Mouse (Mus musculus) megakaryocyte, embryonic 14.5 days (primary cell): ENCODE measurements at regions not wholly inside any gene's neighbourhood (a gene's known extent, or its start where the extent isn't known, plus 50 kb on each side); places are given as distances from the start of the nearest gene placed in this dataset.

Source experiments
- FLI1 ChIP-seq: IDR thresholded peaks from 2 replicates; pipeline ENCODE4 v1.6.1; 2012; ENCODE audit warnings: low read length, inconsistent platforms, mixed read lengths
- GATA1 ChIP-seq: IDR thresholded peaks from 3 replicates; pipeline ENCODE4 v1.6.1; 2012; ENCODE audit warnings: mixed read lengths, low read length, inconsistent platforms, borderline replicate concordance

GRCm38 (mm10) chr1:119125561-119125960 lies 72.1 kb upstream of the Gli2 start:
- TF ChIP-seq GATA1 (no peak), FLI1 (no peak)
